In the genomic region with DNA sequence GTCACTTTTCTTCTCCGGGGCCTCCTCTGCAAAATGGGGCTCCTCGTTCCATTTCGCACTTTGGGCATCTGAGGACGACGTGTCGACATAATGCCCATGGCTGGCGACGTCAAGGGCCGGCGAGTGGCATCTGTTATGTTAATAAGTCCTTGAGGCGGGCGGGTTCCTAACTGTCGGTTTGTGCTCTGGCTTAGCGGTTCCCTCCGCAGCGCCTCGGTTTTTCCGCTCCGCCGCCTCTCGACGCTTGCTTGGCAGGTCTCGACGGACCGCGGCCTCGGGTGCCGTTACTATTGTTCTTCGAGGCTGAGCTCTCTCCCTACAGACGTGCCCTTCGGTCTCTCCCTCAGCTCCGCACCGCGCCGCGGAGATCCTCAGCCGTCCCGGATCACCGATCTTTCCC, we compare ENCODE assay signal across 7 mouse cellular contexts. TPM values are rescaled to one million over a fixed set of nuclear protein-coding genes. Genes with fewer than 3 reads are reported as not detected.
DNase-seq lines count a peak whose midpoint lies in the region; ATAC-seq and TF ChIP-seq lines count a peak whose summit lies in the region.

Gene Eif4g3 (plus strand): TSS at position 133 of the 400 bp plus-strand sequence.

- WGBS in limb, embryonic 13.5 days = 1% methylated on average over 39 of the region's 39 CpGs
- 4% methylated on average over 39 of the region's 39 CpGs for WGBS in small intestine, adult 2 months

- no peak for DNase-seq in thymus, postnatal 0 days (ENCODE audit: low spot score)
- no peak for DNase-seq in thymus, adult 18-20 months
- no peak for DNase-seq in heart, postnatal 25 days (ENCODE audit: low spot score)
- no peak for DNase-seq in right cerebral cortex, postnatal 36 days (ENCODE audit: low spot score in 2 of 2)

- peaks cover 31% of the 10 kb centered on the region for H3K4me1 ChIP-seq in erythroblast, embryonic 14.5 days (ENCODE audit: control insufficient read depth)
- peaks cover 38% of the 10 kb centered on the region for H3K4me1 ChIP-seq in limb, embryonic 13.5 days
- H3K4me1 ChIP-seq in small intestine, adult 2 months (ENCODE audit: control insufficient read depth, insufficient read depth, insufficient read length, low read length) = peaks cover 12% of the 10 kb centered on the region; the same call in 1 of the 2 replicates

- peak within 1 kb of the TSS; percentile 83 for H3K4me2 ChIP-seq in limb, embryonic 13.5 days (replicated peaks)

- H3K27me3 ChIP-seq in erythroblast, embryonic 14.5 days (ENCODE audit: control insufficient read depth) = peaks cover 41% of the 10 kb centered on the region
- peaks cover 10% of the 10 kb centered on the region for H3K27me3 ChIP-seq in limb, embryonic 13.5 days
- no peaks in the 10 kb centered on the region for H3K27me3 ChIP-seq in small intestine, adult 2 months (ENCODE audit: control insufficient read depth, insufficient read depth, low read length)

- TF ChIP-seq CTCF in small intestine, adult 2 months (IDR thresholded peaks at IDR 0.05; ENCODE audit: extremely low read depth, insufficient read length, insufficient replicate concordance, low read depth, low read length) = no peak

- intact Hi-C loops in heart, postnatal 25 days (cut with DNase I) = no loop called here

- no peak for ATAC-seq in limb, embryonic 13.5 days (ENCODE audit: low FRiP score, low read depth)

- peaks cover 2% of the 10 kb centered on the region for H3K9me3 ChIP-seq in erythroblast, embryonic 14.5 days (ENCODE audit: control insufficient read depth, low read length)
- H3K9me3 ChIP-seq in limb, embryonic 13.5 days = no peaks in the 10 kb centered on the region

- H3K9ac ChIP-seq in limb, embryonic 13.5 days = peak within 1 kb of the TSS; percentile 96

- H3K36me3 ChIP-seq in erythroblast, embryonic 14.5 days (ENCODE audit: control insufficient read depth) = peaks cover 19% of the 10 kb centered on the region
- peaks cover 21% of the 10 kb centered on the region for H3K36me3 ChIP-seq in limb, embryonic 13.5 days
- H3K36me3 ChIP-seq in small intestine, adult 2 months (ENCODE audit: control insufficient read depth, insufficient read depth, low read length) = peaks cover under 1% of the 10 kb centered on the region; the same call in 1 of the 2 replicates

- no peak for TF ChIP-seq POLR2A in small intestine, adult 2 months (IDR thresholded peaks at IDR 0.05; ENCODE audit: low read depth, low read length)

- peak within 1 kb of the TSS; percentile 95 for H3K27ac ChIP-seq in limb, embryonic 13.5 days
- H3K27ac ChIP-seq in small intestine, adult 2 months (ENCODE audit: insufficient read depth, low read depth, low read length) = peak within 1 kb of the TSS; percentile 60

- peak within 1 kb of the TSS; percentile 86 for H3K4me3 ChIP-seq in erythroblast, embryonic 14.5 days (replicated peaks)
- peak within 1 kb of the TSS; percentile 95 for H3K4me3 ChIP-seq in limb, embryonic 13.5 days
- peak within 1 kb of the TSS; percentile 88 for H3K4me3 ChIP-seq in small intestine, adult 2 months (ENCODE audit: low read depth, low read length)

RNA-seq across cellular contexts. Expression of gene Eif4g3, which starts in this region (rescaled TPM):
- polyA plus RNA-seq in thymus, postnatal 0 days (2015; fragmentation: Nextera tagmentation; extraction: Ambion mirVana) = 18.8 and 20.8 TPM in 2 replicates
- polyA plus RNA-seq in erythroblast, embryonic 14.5 days (2012) = 1.9 and 2.9 TPM in 2 replicates
- 10 to 100 TPM; 44.1 to 48.1 TPM for total RNA-seq in heart, postnatal 25 days (2021)
- 38.4 and 38.6 TPM in 2 replicates for polyA plus RNA-seq in limb, embryonic 13.5 days (2015; fragmentation: Nextera tagmentation; extraction: Ambion mirVana)
- polyA plus RNA-seq in small intestine, adult 2 months (2012; rRNA removed) = 14.7 and 19.4 TPM in 2 replicates
